Mouse (Mus musculus): Measurements from ENCODE around the gene Lmntd1. TPM values are rescaled to one million over a fixed set of nuclear protein-coding genes. Genes with fewer than 3 reads are reported as not detected.

The Lmntd1 gene
- polyA plus RNA-seq, 1 experiment from 2014 or later, result 0.15 TPM

- no peak overlapping the region for H3K4me3 ChIP-seq
- H3K27me3 ChIP-seq (replicated peaks; ENCODE audit: low read depth, poor library complexity, severe bottlenecking), result no peaks in the 10 kb centered on the region
- H3K4me1 ChIP-seq, result peaks cover 26% of the 10 kb centered on the region
- no peaks in the 10 kb centered on the region for H3K36me3 ChIP-seq (replicated peaks)
- H3K27ac ChIP-seq (replicated peaks), result no peak overlapping the region
- DNase-seq (ENCODE audit: low spot score), result no peak
- H3K9me3 ChIP-seq, result no peaks in the 10 kb centered on the region
- 69% methylated on average over 7 of the region's 7 CpGs for WGBS
These were observed 240.4 kb downstream of the Lmntd1 start for GRCm38 (mm10) chr6:145373712-145374221.

DNA sequence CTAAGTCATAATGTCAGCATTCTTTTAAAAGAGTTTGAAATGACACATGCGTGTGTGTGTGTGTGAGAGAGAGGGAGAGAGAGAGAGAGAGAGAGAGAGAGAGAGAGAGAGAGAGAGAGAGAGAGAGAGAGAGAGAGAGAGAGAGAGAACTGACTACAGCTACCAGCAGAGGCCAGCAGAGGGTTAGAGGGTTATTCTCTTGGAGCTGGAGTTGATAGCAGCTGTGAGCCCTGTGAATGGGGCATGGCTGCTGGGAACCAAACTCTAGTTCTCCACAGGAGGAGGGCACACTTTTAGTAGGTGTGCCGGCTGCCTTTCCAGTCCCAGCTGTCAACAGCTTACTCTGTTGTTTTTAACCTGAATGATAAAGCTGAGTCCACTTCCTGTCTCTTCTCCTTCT lies 242.1 kb downstream of the Lmntd1 start:
- H3K9me3 ChIP-seq, result no peaks in the 10 kb centered on the region
- DNase-seq (ENCODE audit: low spot score), result no peak
- no peaks in the 10 kb centered on the region; the same call in 1 of the 2 replicates for H3K27me3 ChIP-seq (replicated peaks; ENCODE audit: low read depth, poor library complexity, severe bottlenecking)
- 72% methylated on average over 2 of the region's 2 CpGs for WGBS
- H3K4me3 ChIP-seq, result no peak overlapping the region
- H3K27ac ChIP-seq (replicated peaks), result no peak overlapping the region
- H3K36me3 ChIP-seq (replicated peaks), result no peaks in the 10 kb centered on the region
- H3K4me1 ChIP-seq, result peaks cover 21% of the 10 kb centered on the region

DNA sequence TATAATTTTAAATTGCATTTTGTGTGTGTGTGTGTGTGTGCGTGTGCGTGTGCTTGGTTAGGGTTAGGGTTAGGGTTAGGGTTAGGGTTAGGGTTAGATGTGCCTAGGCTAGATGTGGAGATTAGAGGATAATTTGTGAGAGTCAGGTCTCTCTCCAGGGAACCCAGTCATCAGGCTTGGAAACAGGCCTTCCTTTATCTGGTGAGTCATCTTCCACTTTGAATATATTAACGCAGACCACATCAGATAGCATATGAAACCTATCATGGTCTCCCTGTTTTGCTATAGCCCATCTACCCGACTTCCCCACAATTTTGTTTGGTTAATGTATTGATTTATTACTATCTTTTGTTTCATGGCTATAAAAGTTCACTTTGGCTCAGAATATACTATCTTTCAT lies 242.5 kb downstream of the Lmntd1 start:
- no peak overlapping the region for H3K27ac ChIP-seq (replicated peaks)
- no peak for DNase-seq (ENCODE audit: low spot score)
- H3K27me3 ChIP-seq (replicated peaks; ENCODE audit: low read depth, poor library complexity, severe bottlenecking), result no peaks in the 10 kb centered on the region; the same call in 1 of the 2 replicates
- no peaks in the 10 kb centered on the region for H3K36me3 ChIP-seq (replicated peaks)
- H3K9me3 ChIP-seq, result no peaks in the 10 kb centered on the region
- H3K4me3 ChIP-seq, result no peak overlapping the region
- WGBS, result 81% methylated on average over 4 of the region's 4 CpGs
- peaks cover 21% of the 10 kb centered on the region for H3K4me1 ChIP-seq

DNA sequence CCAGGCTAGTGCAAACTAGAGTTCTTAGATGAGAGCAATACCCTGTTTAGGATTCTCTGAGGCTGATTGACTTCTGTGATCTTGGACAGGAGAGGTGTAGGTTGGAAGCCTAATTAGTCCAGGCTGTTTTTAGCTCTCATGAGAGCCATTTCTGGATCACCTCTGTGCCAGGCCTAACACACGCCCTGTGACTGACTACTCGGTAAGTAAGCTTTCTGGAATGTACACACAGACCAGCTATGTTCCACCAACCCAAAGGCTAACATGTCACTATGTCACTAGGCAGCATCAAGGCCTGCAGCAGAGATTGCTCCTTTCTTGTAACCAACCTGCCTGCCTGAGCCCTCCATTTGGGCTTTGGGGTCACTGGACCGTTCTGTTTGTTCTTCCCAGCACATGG lies 243.8 kb downstream of the Lmntd1 start:
- H3K27me3 ChIP-seq (replicated peaks; ENCODE audit: low read depth, poor library complexity, severe bottlenecking), result no peaks in the 10 kb centered on the region; the same call in 1 of the 2 replicates
- H3K36me3 ChIP-seq (replicated peaks), result no peaks in the 10 kb centered on the region
- H3K27ac ChIP-seq (replicated peaks), result no peak overlapping the region
- no peak for DNase-seq (ENCODE audit: low spot score)
- 75% methylated on average over 3 of the region's 3 CpGs for WGBS
- no peak overlapping the region for H3K4me3 ChIP-seq
- H3K4me1 ChIP-seq, result peaks cover 21% of the 10 kb centered on the region
- no peaks in the 10 kb centered on the region for H3K9me3 ChIP-seq

DNA sequence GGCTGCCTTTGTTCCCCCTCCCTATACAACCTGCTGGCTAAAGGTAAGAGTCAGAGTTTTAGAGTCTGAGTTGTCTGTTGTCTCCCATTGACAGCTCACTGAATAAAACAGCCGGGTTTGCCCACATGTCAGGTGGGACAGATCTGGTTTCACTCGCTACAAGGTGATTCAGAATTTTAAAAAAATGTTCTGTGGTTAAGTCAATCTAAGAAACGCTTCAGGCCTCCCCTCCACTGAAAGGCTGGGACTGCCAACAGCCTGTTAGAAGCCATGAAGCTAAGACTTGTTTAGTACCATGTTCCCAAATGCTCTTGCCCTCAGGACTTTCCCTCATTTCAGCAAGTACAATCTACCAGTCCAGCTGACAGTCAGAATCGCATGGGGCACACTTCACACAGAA lies 244.8 kb downstream of the Lmntd1 start:
- Histone ChIP-seq H3K36me3 (replicated peaks) (no peaks in the 10 kb centered on the region), H3K4me1 (peaks cover 25% of the 10 kb centered on the region), H3K27me3 (replicated peaks; ENCODE audit: low read depth, poor library complexity, severe bottlenecking) (no peaks in the 10 kb centered on the region; the same call in 1 of the 2 replicates), H3K4me3 (no peak overlapping the region), H3K27ac (replicated peaks) (peak overlapping the region; percentile 54), H3K9me3 (no peaks in the 10 kb centered on the region)
- no peak for DNase-seq (ENCODE audit: low spot score)
- WGBS, result 55% methylated on average over 4 of the region's 4 CpGs

DNA sequence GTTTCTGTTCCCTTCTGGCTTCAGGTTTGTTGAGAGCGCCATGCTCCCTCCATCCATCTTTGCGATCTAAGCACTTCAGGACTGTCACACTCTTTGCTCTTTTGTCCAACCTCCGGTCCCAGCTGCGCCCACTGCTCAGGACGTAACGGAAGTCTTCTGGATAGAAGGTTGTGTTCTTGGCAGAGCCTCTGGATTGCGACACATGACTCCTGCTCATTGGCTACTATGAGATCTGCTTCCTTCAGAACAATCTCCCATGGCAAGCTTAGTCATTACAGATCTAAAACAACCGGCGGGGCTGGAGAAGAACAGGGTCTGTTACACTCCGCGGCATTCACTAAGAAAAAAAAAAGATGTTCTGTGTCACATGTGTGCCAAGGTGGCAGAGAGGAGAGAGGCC lies 247.6 kb downstream of the Lmntd1 start:
- no peaks in the 10 kb centered on the region for H3K36me3 ChIP-seq (replicated peaks)
- H3K27me3 ChIP-seq (replicated peaks; ENCODE audit: low read depth, poor library complexity, severe bottlenecking), result peaks cover 3% of the 10 kb centered on the region
- H3K9me3 ChIP-seq, result no peaks in the 10 kb centered on the region
- 96% methylated on average over 11 of the region's 11 CpGs for WGBS
- H3K4me3 ChIP-seq, result no peak overlapping the region
- H3K4me1 ChIP-seq, result peaks cover 43% of the 10 kb centered on the region
- H3K27ac ChIP-seq (replicated peaks), result no peak overlapping the region
- no peak for DNase-seq (ENCODE audit: low spot score)

DNA sequence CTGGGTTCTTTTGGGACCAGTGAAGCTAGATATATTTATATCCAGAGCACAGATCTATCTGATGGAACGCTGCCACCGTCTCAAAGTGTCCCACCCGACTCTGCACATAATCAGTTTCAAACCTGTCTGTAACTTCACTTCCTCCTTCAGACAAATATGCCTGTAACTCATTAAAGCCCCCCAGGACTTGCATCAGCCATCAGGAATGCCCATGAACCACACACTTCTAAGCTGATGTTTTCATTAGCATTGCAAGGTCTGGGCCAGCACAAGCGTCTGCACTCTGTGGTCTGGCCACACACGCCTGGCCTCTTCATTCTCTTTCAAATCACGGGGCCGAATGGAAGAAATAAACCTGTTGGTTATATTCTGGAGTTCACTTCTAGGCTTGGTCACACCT lies 250.4 kb downstream of the Lmntd1 start:
- WGBS, result 61% methylated on average over 7 of the region's 7 CpGs
- no peak for DNase-seq (ENCODE audit: low spot score)
- Histone ChIP-seq H3K36me3 (replicated peaks) (no peaks in the 10 kb centered on the region), H3K27me3 (replicated peaks; ENCODE audit: low read depth, poor library complexity, severe bottlenecking) (peaks cover 5% of the 10 kb centered on the region), H3K9me3 (no peaks in the 10 kb centered on the region), H3K4me3 (no peak overlapping the region), H3K27ac (replicated peaks) (no peak overlapping the region), H3K4me1 (peaks cover 44% of the 10 kb centered on the region)

GRCm38 (mm10) chr6:145361109-145361694 lies 252.9 kb downstream of the Lmntd1 start:
- DNase-seq (ENCODE audit: low spot score), result no peak
- 61% methylated on average over 12 of the region's 12 CpGs for WGBS
- peak overlapping the region; percentile 67; the same call in 1 of the 2 replicates for H3K27ac ChIP-seq (replicated peaks)
- H3K9me3 ChIP-seq, result 0 out of 2 replicates have a peak, but pooled peaks cover under 1% of the 10 kb centered on the region
- peaks cover 5% of the 10 kb centered on the region; the same call in 1 of the 2 replicates for H3K27me3 ChIP-seq (replicated peaks; ENCODE audit: low read depth, poor library complexity, severe bottlenecking)
- H3K4me1 ChIP-seq, result peaks cover 59% of the 10 kb centered on the region
- H3K4me3 ChIP-seq, result no peak overlapping the region
- H3K36me3 ChIP-seq (replicated peaks), result no peaks in the 10 kb centered on the region

DNA sequence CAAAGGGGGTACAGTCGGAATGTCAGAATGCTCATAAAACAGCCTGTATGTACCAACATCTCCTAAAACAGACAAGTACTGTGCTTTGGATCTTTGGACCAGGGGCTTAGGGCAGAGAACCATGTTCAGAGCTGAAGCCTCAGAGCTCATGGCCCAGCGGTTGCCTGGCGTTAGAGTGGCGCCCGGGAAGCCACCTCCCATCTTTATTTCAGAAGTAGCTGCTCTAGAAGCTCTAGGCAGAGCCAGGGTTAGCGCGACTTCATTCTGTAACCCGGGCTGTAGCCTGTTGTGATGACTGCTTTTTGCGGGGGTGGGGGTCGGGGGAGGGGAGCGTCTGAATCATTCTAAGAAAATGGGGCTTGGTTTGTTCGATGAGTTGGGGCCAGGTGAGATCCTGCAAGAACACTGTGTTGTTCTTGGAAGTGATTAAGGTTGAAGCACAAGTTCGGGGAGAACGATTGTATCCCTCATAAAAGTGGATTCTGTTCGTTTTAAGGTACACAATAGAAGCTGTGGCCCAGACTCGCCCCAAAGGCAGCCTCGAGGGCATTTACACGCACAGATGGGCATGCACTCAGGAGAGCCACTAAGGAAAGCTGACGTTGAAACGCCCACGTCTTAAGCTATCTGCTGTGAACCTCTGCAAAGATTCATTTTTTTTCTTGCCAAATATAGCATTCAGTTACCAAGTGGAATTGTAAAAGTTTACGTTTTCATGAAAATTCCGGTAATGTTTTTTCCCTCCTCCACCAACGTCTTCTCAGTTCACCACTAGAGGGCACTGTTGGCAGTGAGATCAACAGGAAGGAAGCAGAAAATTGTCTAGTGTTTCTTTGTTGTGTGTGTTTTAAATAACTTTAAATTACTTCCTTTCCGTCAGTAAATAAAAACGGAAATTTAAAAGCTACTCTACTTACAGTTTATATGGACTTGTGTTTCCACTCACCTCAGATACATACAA lies 254.4 kb downstream of the Lmntd1 start:
- H3K4me1 ChIP-seq, result peaks cover 59% of the 10 kb centered on the region
- peaks cover 5% of the 10 kb centered on the region; the same call in 1 of the 2 replicates for H3K27me3 ChIP-seq (replicated peaks; ENCODE audit: low read depth, poor library complexity, severe bottlenecking)
- WGBS, result 46% methylated on average over 26 of the region's 26 CpGs
- peaks cover 5% of the 10 kb centered on the region; the same call in 1 of the 2 replicates for H3K9me3 ChIP-seq
- H3K4me3 ChIP-seq, result no peak overlapping the region
- no peaks in the 10 kb centered on the region for H3K36me3 ChIP-seq (replicated peaks)
- DNase-seq (ENCODE audit: low spot score), result peak; percentile 58
- peak overlapping the region; percentile 30 for H3K27ac ChIP-seq (replicated peaks)

- Histone ChIP-seq H3K9me3 (peaks cover 5% of the 10 kb centered on the region; the same call in 1 of the 2 replicates), H3K4me3 (no peak overlapping the region), H3K36me3 (replicated peaks) (no peaks in the 10 kb centered on the region), H3K4me1 (peaks cover 42% of the 10 kb centered on the region), H3K27ac (replicated peaks) (peak overlapping the region; percentile 51), H3K27me3 (replicated peaks; ENCODE audit: low read depth, poor library complexity, severe bottlenecking) (peaks cover 5% of the 10 kb centered on the region; the same call in 1 of the 2 replicates)
- peak; percentile 29 for DNase-seq (ENCODE audit: low spot score)
- 49% methylated on average over 9 of the region's 9 CpGs for WGBS
These were observed 256.1 kb downstream of the Lmntd1 start for GRCm38 (mm10) chr6:145358001-145358400.

GRCm38 (mm10) chr6:145353806-145354205 lies 260.3 kb downstream of the Lmntd1 start:
- Histone ChIP-seq H3K4me1 (peaks cover 39% of the 10 kb centered on the region), H3K27me3 (replicated peaks; ENCODE audit: low read depth, poor library complexity, severe bottlenecking) (no peaks in the 10 kb centered on the region), H3K36me3 (replicated peaks) (no peaks in the 10 kb centered on the region), H3K4me3 (no peak overlapping the region), H3K27ac (replicated peaks) (no peak overlapping the region), H3K9me3 (peaks cover 5% of the 10 kb centered on the region; the same call in 1 of the 2 replicates)
- 87% methylated on average over 5 of the region's 5 CpGs for WGBS
- no peak for DNase-seq (ENCODE audit: low spot score)

GRCm38 (mm10) chr6:145352705-145353104 lies 261.4 kb downstream of the Lmntd1 start:
- Histone ChIP-seq H3K4me3 (no peak overlapping the region), H3K27ac (replicated peaks) (no peak overlapping the region), H3K27me3 (replicated peaks; ENCODE audit: low read depth, poor library complexity, severe bottlenecking) (no peaks in the 10 kb centered on the region), H3K9me3 (peaks cover 5% of the 10 kb centered on the region; the same call in 1 of the 2 replicates), H3K4me1 (peaks cover 34% of the 10 kb centered on the region), H3K36me3 (replicated peaks) (no peaks in the 10 kb centered on the region)
- no peak for DNase-seq (ENCODE audit: low spot score)
- 19% methylated on average over 1 of the region's 1 CpGs for WGBS
